Mouse (Mus musculus): ENCODE results near the gene Pls3. TPM values are rescaled to one million over a fixed set of nuclear protein-coding genes. Genes with fewer than 3 reads are reported as not detected.
"Not testable (repeated sequence)": the region's sequence is repeated elsewhere in the genome, so short reads cannot be mapped to it uniquely, and the experiment has no call there.

The Pls3 gene
- total RNA-seq, 2 experiments from 2014 or later: 44.5 to 57.2 TPM

- DNase-seq: no peak
These were observed 97.5 kb downstream of the Pls3 start for GRCm38 (mm10) chrX:75777461-75777860.

GRCm38 (mm10) chrX:75764794-75765328, 110.1 kb downstream of the Pls3 start:
- DNase-seq: no peak

- DNase-seq: peak; percentile 29
These were observed 110.7 kb downstream of the Pls3 start for GRCm38 (mm10) chrX:75764135-75764793.

- not testable (repeated sequence) for DNase-seq
These were observed 115.5 kb downstream of the Pls3 start for GRCm38 (mm10) chrX:75759461-75759860.

DNA sequence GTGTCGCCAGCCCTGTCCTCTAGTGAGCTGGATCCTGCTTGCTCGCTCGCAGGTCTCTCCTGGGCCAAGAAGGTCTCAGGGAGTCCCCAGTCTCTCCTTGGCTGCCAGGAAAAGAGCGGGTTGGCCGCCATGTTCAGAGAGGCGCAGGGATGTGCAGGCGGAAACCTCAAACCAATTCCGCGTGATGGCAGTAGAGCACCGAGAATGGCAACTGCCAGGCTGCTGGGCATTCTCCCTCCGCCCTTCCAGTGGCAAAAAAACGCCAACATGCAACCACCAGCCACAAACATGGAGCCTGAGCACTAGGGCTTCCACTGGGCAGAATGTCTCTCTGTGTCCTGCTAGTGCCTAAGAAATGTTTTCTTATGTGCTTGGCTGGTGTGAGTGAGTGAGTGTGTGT, 115.9 kb downstream of the Pls3 start:
- DNase-seq: not testable (repeated sequence)

GRCm38 (mm10) chrX:75757966-75758365, 117.0 kb downstream of the Pls3 start:
- DNase-seq: not testable (repeated sequence)

DNA sequence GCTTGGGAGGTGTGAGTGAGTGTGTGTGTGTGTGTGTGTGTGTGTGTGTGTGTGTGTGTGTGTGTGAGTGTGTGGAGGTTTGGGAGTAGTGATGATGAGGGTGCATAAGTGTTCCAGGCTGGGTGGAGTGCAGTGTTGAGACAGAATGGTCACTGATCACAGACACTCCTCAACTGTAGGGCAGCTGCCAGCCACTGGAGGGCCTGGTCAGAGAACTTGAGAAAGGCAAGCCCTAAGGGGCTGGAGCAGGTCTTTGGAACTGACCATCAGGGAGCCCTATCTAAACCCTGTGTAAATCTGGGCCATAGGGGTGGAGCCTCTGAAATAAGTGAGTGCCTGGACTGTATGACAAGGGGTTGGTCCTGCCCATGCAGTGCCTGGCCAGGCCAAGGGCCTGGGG, 120.5 kb downstream of the Pls3 start:
- DNase-seq: not testable (repeated sequence)

DNA sequence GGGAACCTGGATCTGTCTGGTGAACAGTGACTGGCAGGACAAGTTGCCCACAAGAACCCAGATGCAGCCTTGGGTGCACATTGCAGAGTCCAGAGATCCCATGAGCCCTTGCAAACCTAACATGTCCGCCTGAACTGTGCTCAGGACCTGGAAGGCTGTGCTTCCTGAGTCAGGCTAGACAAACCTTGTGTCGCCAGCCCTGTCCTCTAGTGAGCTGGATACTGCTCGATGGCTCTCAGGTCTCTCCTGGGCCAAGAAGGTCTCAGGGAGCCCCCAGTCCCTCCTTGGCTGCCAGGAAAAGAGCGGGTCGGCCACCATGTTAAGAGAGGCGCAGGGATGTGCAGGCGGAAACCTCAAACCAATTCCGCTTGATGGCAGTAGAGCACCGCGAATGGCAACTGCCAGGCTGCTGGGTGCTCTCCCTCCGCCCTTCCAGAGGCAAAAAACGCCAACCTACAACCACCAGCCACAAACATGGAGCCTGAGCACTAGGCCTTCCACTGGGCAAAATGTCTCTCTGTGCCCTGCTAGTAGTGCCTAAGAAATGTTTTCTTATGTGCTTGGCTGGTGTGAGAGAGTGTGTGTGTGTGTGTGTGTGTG, 124.8 kb downstream of the Pls3 start:
- not testable (repeated sequence) for DNase-seq

- not testable (repeated sequence) for DNase-seq
These were observed 125.7 kb downstream of the Pls3 start for GRCm38 (mm10) chrX:75749312-75749711.

- DNase-seq: not testable (repeated sequence)
These were observed 130.5 kb downstream of the Pls3 start for GRCm38 (mm10) chrX:75744466-75744865.

- not testable (repeated sequence) for DNase-seq
These were observed 135.5 kb downstream of the Pls3 start for GRCm38 (mm10) chrX:75739464-75739863.

Data from gastrocnemius, postnatal 10 days (tissue).